Mouse (Mus musculus) G1E-ER4 (cell line): ENCODE measurements around the gene Abhd4. TPM values are rescaled to one million over a fixed set of nuclear protein-coding genes. Genes with fewer than 3 reads are reported as not detected.
A peak's percentile ranks its signal among the peaks of the same experiment; 100 is the strongest.

Source experiments
- GATA1 ChIP-seq: IDR thresholded peaks from one replicate; pipeline ENCODE4 v1.8.0; 2012; ENCODE audit warnings: low read length, inconsistent platforms
- polyA plus RNA-seq: library from polyadenylated mRNA; stranded (reverse); fragments of >175 nt; gene quantifications from 2 replicates; pipeline ENCODE4 v1.2.3, GENCODE M21; 2012

Gene Abhd4
- polyA plus RNA-seq, result 3.5 and 10.8 TPM in 2 replicates

DNA sequence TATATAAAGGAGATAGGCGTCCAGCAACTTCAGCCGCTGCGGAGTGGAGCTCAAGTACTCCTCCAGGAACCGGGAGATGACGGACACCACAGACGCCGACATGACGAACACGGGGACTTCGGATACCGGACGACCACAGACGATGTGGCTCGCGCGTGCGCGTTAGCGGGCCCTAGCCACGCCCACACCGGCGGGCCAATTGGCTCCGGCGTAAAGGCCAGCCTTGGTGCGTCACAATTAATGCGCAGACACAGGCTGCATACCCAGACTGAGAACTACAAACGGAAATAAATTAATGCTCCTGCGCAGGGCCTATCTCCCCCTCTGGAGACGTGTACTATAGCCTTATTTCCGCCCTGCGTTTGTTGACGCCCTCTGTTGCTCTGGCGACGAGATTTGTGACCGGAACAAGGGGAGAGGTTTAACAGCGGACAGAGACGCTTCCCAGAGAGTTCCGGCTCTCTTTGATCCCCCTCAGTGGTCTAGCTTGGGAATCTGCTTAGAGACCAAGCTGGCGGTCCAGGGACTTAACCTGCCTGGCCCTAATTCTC, at the start of gene Abhd4, which contains the start of gene Dad1:
Gene Abhd4 (plus strand): TSS at position 448 of the 551 bp plus-strand sequence.
Gene Dad1 (minus strand): TSS at position 364 of the 551 bp plus-strand sequence.
- no peak for TF ChIP-seq GATA1

- peak; percentile 86 for TF ChIP-seq GATA1
Observed at GRCm38 (mm10) chr14:54204311-54204710, 49.7 kb upstream of the Abhd4 start.

DNA sequence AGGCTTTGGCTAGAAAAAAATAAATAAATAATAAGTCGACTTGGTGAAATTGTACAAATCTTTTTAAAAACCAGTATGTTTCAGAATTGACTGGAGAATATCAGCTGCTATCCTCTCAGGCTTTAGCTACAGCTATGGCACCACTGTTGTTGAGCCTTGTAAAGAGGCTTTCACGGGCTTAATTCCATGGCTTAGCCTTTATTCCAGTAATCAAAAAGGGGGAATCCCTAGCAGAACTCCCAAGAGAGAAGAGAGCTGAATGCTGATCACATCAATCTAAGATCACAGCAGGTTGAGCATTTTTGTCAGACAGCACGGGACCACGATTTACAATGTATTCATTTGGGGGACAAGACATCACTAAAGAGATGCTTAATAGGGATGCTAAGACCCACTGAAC, 49.2 kb upstream of the Abhd4 start:
- no peak for TF ChIP-seq GATA1

DNA sequence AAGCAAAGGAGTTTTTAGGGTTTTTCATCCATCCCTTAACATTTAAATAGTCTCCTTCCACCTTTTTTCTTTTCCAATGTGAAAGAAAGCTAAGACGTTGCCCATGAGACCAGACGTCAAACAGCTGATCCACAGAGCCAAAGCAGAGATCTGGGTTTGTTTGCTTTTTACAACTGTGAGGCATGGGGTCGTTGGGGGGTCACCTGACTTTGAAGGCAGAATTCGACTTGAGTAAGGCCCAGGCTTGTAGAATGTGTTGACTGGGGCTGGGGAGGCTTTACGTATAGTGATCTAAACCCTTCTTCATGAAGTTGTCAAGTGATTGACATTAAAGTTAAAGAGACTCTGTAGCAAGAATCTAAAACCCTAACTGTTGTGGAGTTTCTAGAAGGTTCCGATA, 48.1 kb upstream of the Abhd4 start:
- no peak for TF ChIP-seq GATA1

DNA sequence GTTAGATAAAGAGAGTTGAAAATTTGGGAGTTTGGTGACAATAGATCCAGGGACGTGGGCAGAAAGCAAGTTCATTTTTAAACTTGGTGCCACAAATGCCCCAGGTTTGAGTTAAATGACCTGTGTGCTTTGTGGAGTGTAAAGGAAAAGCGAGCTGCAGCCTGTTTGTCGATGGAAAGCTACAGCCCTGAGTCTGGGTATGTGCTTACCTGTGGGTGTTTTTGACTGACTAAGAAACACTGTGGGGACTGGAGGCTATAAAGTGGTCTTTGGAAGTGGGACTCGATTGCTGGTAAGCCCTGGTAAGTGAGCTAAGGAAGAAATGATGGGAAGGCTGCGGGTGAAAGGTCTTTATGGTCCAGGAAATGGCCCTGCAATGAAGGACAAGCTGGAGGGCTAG, 47.7 kb upstream of the Abhd4 start:
- TF ChIP-seq GATA1, result no peak

GRCm38 (mm10) chr14:54206750-54207550, 47.0 kb upstream of the Abhd4 start:
- no peak for TF ChIP-seq GATA1

GRCm38 (mm10) chr14:54207924-54208323, 46.1 kb upstream of the Abhd4 start:
- TF ChIP-seq GATA1, result no peak

- TF ChIP-seq GATA1, result no peak
Observed at GRCm38 (mm10) chr14:54208741-54209140, 45.2 kb upstream of the Abhd4 start.

DNA sequence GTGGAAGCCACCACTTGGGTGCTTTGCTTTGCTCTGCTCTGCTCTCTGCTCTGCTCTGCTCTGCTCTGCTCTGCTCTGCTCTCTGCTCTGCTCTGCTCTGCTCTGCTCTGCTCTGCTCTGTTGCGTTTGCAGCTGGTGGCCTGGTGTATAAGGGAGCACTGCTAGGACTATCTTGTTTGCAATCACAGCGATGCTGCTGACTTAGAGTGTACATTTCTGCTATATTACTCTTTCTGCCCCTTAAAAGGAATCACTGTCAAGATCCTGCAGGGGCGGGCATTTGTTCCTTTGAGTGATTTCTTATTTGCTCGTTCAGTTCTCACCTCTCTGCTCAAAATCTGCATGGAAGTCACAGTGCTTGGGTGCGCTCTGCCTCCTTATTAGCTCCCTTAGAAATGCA, 44.1 kb upstream of the Abhd4 start:
- no peak for TF ChIP-seq GATA1

DNA sequence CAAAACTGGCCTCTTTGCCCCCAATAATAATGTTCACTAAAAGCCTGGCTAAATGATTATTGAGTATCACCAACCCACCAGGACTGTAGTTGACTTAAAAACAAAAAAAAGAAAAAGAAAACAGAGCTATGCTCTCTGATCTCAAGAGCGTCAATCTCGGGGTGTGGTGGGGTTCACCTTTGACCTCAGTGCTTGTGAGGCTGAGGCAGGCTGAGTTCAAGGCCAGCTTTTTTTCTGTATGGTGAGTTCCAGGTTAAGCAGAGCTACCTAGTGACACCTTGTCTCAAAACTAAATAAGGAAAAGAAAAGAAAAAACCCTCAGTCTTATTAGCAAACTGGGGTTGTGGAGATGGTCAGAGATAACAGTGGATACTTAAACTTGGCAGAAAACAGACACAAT, 43.6 kb upstream of the Abhd4 start:
- no peak for TF ChIP-seq GATA1

GRCm38 (mm10) chr14:54211199-54211598, 42.8 kb upstream of the Abhd4 start:
- no peak for TF ChIP-seq GATA1

DNA sequence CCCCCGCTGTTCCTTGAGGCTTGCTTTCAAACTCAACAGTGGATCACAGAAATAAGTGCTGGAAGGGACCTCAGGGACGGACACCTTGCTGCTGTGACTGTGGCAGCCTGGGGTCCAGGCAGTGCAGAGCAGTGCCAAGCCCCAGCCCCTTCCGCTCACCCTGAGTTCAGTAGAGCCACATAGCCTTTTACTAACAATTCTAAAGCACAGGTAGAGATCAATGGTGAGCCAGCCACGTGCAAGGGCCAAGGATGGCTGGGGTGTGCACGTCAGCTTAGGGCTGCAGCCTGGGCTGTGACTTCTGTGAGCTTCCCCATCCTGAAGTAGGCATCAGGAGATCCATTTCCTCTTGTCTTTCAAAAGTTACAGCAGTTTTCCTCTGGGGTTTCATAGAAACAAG, 42.2 kb upstream of the Abhd4 start:
- TF ChIP-seq GATA1, result no peak

DNA sequence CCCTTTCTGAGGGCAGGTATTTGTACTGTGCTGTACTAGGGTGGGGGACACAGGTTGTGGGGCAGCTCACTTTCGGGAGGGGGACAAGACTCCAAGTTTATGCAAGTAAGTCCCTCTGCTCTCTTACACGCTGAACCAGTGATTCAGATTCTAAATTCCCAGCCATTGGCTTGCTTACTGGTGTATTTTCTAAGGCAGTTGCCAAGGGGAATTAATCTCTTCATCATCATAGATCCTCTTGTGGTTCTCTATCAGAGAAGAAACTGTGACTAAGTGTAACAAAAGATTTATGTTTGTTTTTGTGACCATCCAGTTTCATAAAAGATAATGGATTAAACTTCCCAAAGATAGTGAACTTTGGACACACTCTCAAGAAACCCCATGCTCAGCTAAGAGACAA, 40.3 kb upstream of the Abhd4 start:
- TF ChIP-seq GATA1, result no peak

- TF ChIP-seq GATA1, result no peak
Observed at GRCm38 (mm10) chr14:54214477-54214876, 39.5 kb upstream of the Abhd4 start.

DNA sequence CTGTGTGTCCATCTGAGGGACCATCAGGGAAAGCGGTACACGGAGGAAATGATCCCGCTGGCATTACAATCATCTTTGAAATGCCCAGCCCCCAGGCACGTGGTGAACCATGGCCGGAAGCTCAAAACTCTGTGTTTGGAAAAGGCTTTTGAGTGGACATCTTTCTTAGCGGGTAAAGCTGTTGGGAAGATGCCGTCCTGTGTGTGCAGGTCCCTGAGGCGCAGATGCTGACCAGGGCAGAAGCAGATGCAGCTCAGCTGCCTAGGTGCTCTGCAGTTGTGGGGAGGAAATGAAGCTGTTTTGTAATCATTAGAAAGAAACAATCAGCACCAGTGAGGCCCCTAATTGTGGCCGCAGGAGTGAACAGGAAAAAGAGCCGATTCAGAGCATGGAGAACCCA, 39.1 kb upstream of the Abhd4 start:
- TF ChIP-seq GATA1, result no peak

DNA sequence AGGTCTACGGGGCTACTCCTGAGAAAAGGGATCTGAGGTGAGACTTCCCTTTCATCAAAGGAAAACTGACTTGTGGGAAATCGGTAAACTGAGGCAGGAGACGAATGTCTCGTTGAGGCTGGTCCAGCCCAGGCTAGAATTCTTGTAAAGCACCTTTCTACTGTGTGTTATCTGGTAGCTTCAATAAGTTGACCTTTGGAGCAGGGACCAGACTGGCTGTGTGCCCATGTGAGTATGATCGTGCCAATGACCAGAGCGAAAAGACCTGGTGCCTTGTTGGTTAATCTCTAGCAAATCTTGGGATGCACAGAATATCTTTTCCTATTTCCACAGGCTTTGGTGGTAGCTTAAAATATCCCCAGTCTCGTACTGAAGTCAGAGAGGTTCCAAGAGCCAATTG, 37.9 kb upstream of the Abhd4 start:
- no peak for TF ChIP-seq GATA1

- no peak for TF ChIP-seq GATA1
Observed at GRCm38 (mm10) chr14:54218233-54218632, 35.8 kb upstream of the Abhd4 start.
